ENCODE assay signal across 22 mouse cellular contexts in genomic region chr3:154453025-154453424, GRCm38 (mm10).
DNase-seq lines count a peak whose midpoint lies in the region; ATAC-seq and TF ChIP-seq lines count a peak whose summit lies in the region.
"Had no signal": no experiment of that assay in that cellular context is flagged by ENCODE, and none has a peak within 500 bp of the region (broad histone marks: within the 10 kb centered on the region; RNA-seq: fewer than 3 reads in every experiment).

No protein-coding gene starts in this region.

- DNase-seq in lung, embryonic 14.5 days, result peak; percentile 11
- no peak for DNase-seq in lung, postnatal 10 days
- DNase-seq in midbrain, embryonic 11.5 days (ENCODE audit: low spot score, missing footprints), result peak; percentile 44
- DNase-seq in thymus, postnatal 0 days (ENCODE audit: low spot score), result no peak
- DNase-seq: adrenal gland, postnatal 10 days; adrenal gland, postnatal 36 days; cerebellum, adult 18-20 months; cerebellum, adult 9-10 months; cerebellum, postnatal 14 days; gastrocnemius, postnatal 10 days; gastrocnemius, postnatal 36 days; heart, postnatal 36 days had no signal

- no peak overlapping the region for H3K4me2 ChIP-seq in lung, embryonic 14.5 days
- H3K4me2 ChIP-seq in midbrain, embryonic 11.5 days, result no peak overlapping the region
- H3K4me2 ChIP-seq in midbrain, embryonic 15.5 days, result no peak overlapping the region
- no peak overlapping the region for H3K4me2 ChIP-seq in stomach, embryonic 16.5 days (ENCODE audit: low read depth, low read length)
- H3K4me2 ChIP-seq: forebrain, embryonic 13.5 days; heart, embryonic 11.5 days; hindbrain, embryonic 13.5 days had no signal

- H3K27me3 ChIP-seq in lung, embryonic 14.5 days (ENCODE audit: insufficient read depth, low read length), result no peaks in the 10 kb centered on the region
- H3K27me3 ChIP-seq in midbrain, embryonic 11.5 days (ENCODE audit: control insufficient read depth, insufficient read depth, low read length), result no peaks in the 10 kb centered on the region
- H3K27me3 ChIP-seq in midbrain, embryonic 15.5 days (replicated peaks), result no peaks in the 10 kb centered on the region
- no peaks in the 10 kb centered on the region for H3K27me3 ChIP-seq in stomach, embryonic 16.5 days (ENCODE audit: control insufficient read depth, insufficient read depth, low read length)
- H3K27me3 ChIP-seq: forebrain, embryonic 13.5 days; hindbrain, embryonic 13.5 days; Patski had no signal

- H3K27ac ChIP-seq in lung, embryonic 14.5 days (ENCODE audit: low read depth), result 0 out of 2 replicates have a peak overlapping the region, but pooled peaks have one; percentile 46
- no peak overlapping the region for H3K27ac ChIP-seq in midbrain, embryonic 11.5 days (ENCODE audit: low read depth, low read length)
- no peak overlapping the region for H3K27ac ChIP-seq in midbrain, embryonic 15.5 days
- H3K27ac ChIP-seq in stomach, embryonic 16.5 days (ENCODE audit: low read length), result no peak overlapping the region
- H3K27ac ChIP-seq: forebrain, embryonic 10.5 days; forebrain, embryonic 13.5 days; hindbrain, embryonic 10.5 days; hindbrain, embryonic 13.5 days had no signal

- no peaks in the 10 kb centered on the region for H3K36me3 ChIP-seq in lung, embryonic 14.5 days (ENCODE audit: insufficient read depth)
- H3K36me3 ChIP-seq in midbrain, embryonic 11.5 days (ENCODE audit: control insufficient read depth, insufficient read depth, low read length), result no peaks in the 10 kb centered on the region
- H3K36me3 ChIP-seq in midbrain, embryonic 15.5 days (replicated peaks), result no peaks in the 10 kb centered on the region
- no peaks in the 10 kb centered on the region for H3K36me3 ChIP-seq in stomach, embryonic 16.5 days (ENCODE audit: control insufficient read depth, insufficient read depth, low read length)
- H3K36me3 ChIP-seq: forebrain, embryonic 10.5 days; hindbrain, embryonic 10.5 days; hindbrain, embryonic 13.5 days had no signal

- H3K4me1 ChIP-seq in lung, embryonic 14.5 days (ENCODE audit: insufficient read depth), result no peaks in the 10 kb centered on the region; the same call in 1 of the 2 replicates
- no peaks in the 10 kb centered on the region for H3K4me1 ChIP-seq in midbrain, embryonic 11.5 days (ENCODE audit: control insufficient read depth, insufficient read depth, low read length)
- H3K4me1 ChIP-seq in midbrain, embryonic 15.5 days, result no peaks in the 10 kb centered on the region
- H3K4me1 ChIP-seq in stomach, embryonic 16.5 days (ENCODE audit: control insufficient read depth, insufficient read depth, low read length), result no peaks in the 10 kb centered on the region
- H3K4me1 ChIP-seq: forebrain, embryonic 10.5 days; forebrain, embryonic 13.5 days; hindbrain, embryonic 10.5 days; hindbrain, embryonic 13.5 days had no signal

- peaks cover 3% of the 10 kb centered on the region; the same call in 1 of the 2 replicates for H3K9me3 ChIP-seq in lung, embryonic 14.5 days (ENCODE audit: low read depth, low read length)
- no peaks in the 10 kb centered on the region for H3K9me3 ChIP-seq in midbrain, embryonic 11.5 days (ENCODE audit: control insufficient read depth, low read length)
- H3K9me3 ChIP-seq in midbrain, embryonic 15.5 days, result no peaks in the 10 kb centered on the region
- no peaks in the 10 kb centered on the region; the same call in 1 of the 2 replicates for H3K9me3 ChIP-seq in stomach, embryonic 16.5 days (replicated peaks; ENCODE audit: control insufficient read depth, low read length)

- TF ChIP-seq CTCF in lung, embryonic 14.5 days (IDR thresholded peaks at IDR 0.05; ENCODE audit: low read depth), result no peak

- peak; percentile 74 for ATAC-seq in lung, embryonic 14.5 days (ENCODE audit: insufficient read depth)
- no peak for ATAC-seq in midbrain, embryonic 11.5 days (ENCODE audit: low FRiP score)
- no peak for ATAC-seq in midbrain, embryonic 15.5 days (replicated peaks)
- 0 out of 2 replicates have a peak, but pooled peaks have one; percentile 21 for ATAC-seq in stomach, embryonic 16.5 days (ENCODE audit: insufficient read depth, low FRiP score)
- ATAC-seq: forebrain, embryonic 13.5 days; forebrain, embryonic 16.5 days; hindbrain, embryonic 16.5 days; Patski had no signal

- H3K4me3 ChIP-seq in lung, embryonic 14.5 days (ENCODE audit: low read depth, low read length), result no peak overlapping the region
- no peak overlapping the region for H3K4me3 ChIP-seq in midbrain, embryonic 11.5 days (ENCODE audit: low read depth, low read length)
- H3K4me3 ChIP-seq in midbrain, embryonic 15.5 days, result no peak overlapping the region
- no peak overlapping the region for H3K4me3 ChIP-seq in stomach, embryonic 16.5 days (replicated peaks; ENCODE audit: low read length)
- H3K4me3 ChIP-seq: forebrain, embryonic 10.5 days; forebrain, embryonic 13.5 days; hindbrain, embryonic 10.5 days; hindbrain, embryonic 13.5 days had no signal

- H3K9ac ChIP-seq in lung, embryonic 14.5 days, result no peak overlapping the region
- no peak overlapping the region for H3K9ac ChIP-seq in midbrain, embryonic 11.5 days (ENCODE audit: low read length)
- H3K9ac ChIP-seq in midbrain, embryonic 15.5 days, result no peak overlapping the region
- no peak overlapping the region for H3K9ac ChIP-seq in stomach, embryonic 16.5 days (ENCODE audit: low read length)
- H3K9ac ChIP-seq: forebrain, embryonic 13.5 days; hindbrain, embryonic 13.5 days had no signal

Comparison
In these comparisons a context has a peak if more than half of its experiments do, and no peak if none do; other contexts are left out.
1. DNase-seq: peak in lung, embryonic 14.5 days (single experiment) and midbrain, embryonic 11.5 days (single experiment); none in lung, postnatal 10 days (single experiment) and thymus, postnatal 0 days (single experiment).
2. ATAC-seq: peak in lung, embryonic 14.5 days (single experiment) and stomach, embryonic 16.5 days (single experiment); none in midbrain, embryonic 11.5 days (single experiment) and midbrain, embryonic 15.5 days (single experiment).